Mouse (Mus musculus): ENCODE measurements at regions not wholly inside any gene's neighbourhood (a gene's known extent, or its start where the extent isn't known, plus 50 kb on each side); places are given as distances from the start of the nearest gene placed in this dataset.

DNA sequence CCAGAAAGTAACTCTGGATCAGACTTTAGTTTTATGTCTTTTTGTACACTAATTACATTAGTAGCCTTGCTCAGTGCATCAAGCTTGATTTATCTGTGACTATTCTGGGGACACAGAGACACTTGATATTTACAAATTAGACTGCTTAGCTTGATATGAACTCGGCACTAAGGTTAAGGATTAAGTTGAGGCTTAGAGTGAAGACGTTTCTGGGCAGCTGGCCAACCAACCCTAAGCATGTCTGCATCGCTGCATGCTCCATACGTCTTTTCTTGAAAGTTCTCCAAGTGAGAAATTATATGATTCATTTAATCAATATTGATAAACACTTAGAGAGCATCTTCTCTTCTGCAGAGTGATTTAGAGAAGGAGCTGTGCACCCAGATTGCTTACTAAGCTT, 352.6 kb upstream of the Slitrk1 start:
- no peak for DNase-seq (ENCODE audit: low spot score)

DNA sequence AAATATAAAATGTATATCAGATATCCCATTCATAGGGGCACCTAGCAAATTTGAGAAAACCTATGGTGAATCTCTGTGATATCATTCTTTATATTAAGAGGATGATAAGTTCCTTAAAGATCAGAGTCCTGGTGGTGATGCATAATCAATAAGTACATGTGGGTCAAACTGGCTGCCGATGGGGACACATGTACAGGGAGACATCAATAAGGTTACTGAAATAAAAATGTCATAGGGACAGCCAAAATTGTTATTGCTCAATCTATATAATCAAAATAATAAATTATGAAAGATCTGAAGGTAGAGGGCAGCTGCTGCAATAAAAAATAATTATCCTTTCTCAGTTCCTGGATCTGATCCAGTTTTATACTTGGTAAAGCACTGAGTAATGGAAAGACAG, 348.0 kb upstream of the Slitrk1 start:
- DNase-seq (ENCODE audit: low spot score), result no peak

DNA sequence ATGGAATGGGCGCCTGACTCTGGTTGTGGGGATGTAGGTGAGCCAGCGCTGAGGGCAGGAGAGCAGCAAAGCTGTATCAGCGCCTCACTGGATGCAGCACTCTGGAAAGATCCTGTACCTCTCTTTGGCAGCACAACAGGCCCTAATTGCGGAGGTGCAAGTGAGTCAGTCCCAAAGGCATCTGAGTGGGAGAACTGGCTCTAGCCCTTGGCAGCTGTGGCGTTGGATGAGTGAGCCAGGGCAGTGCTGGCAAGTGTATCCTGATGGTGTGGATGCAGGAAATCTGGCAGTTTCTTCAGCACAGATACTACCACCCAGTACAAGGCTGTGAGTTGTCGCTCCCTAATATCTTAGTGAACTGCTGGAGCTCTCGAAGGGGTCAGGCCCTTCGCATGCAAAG, 300.9 kb upstream of the Slitrk1 start:
- DNase-seq (ENCODE audit: low spot score), result peak; percentile 49

DNA sequence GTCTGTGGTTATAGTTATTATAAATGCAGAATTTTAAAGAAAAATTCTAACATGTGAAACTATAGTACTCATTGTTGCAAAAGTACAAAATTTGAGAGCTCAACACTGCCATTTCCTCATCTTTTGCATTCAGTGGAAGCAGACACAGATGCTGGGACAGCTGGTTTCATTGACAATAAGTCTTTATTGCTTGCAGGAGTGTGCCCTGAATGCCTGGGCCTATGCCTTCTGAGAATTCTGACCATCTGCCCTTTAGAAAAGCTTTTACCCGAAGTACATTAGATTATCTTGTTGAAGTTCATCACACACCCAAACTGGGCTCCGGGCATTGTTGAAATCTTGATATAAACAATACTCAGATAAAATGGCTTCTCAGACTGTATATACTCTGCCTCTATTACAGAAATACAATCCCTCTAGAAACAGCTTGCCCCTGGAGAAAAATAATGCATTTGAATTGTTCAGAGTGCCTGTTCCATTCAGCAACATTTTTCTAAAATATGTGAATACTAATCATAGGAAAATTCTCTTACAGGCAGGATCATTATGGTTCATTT, 266.1 kb upstream of the Slitrk1 start:
- DNase-seq (ENCODE audit: low spot score), result no peak

DNA sequence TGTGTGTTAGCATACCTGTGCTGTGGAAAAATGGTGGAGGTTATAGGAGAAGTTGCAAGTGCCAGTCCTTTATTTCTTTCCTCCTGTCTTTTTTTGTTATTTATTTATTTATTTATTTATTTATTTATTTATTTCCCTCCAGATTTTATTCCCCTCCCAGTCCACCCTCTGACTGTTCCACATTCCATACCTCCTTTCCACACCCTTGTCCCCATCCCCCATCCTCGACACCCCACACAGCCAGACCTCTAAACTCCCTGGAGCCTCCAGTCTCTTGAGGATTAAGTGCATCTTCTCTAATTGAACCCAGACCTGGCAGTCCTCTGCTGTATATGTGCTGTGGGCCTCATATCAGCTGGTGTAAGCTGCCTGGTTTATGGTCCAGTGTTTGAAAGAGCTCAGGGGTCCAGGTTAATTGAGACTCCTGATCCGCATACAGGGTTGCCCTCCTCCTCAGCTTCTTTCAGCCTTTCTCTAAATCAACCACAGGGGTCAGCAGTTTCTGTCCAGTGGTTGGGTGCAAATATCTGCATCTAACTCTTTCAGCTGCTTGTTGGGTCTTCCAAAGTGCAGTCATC, 262.7 kb upstream of the Slitrk1 start:
- DNase-seq (ENCODE audit: low spot score), result no peak

DNA sequence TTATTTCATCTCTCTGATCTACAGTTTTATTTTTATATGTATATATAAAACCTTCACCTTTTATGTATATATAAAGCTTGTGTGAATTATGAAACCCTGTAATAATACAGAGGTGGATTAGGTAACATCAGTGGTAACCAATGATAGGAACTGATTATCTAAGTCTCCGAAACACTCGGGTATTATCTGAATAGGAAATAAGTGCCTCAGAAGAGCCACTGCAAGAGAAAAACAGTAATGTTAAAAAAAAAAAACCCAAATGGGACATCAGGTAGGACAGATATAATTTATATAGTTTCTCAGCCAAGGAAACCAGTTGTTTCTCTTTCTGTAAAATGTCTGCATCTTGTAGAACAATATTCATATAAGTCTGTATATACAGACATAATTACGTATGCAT, 261.9 kb upstream of the Slitrk1 start:
- no peak for DNase-seq (ENCODE audit: low spot score)
